Mouse (Mus musculus) midbrain, postnatal 0 days (tissue): ENCODE results near the gene Lrmda. TPM values are rescaled to one million over a fixed set of nuclear protein-coding genes. Genes with fewer than 3 reads are reported as not detected.
A peak's percentile ranks its signal among the peaks of the same experiment; 100 is the strongest.

Experiments
- ATAC-seq: fragments of 200-750 bp; cut with Nextera tagmentation; 2 replicates; pipeline ENCODE4 v1.8.0; 2017; ENCODE audit warnings: moderate number of reproducible peaks, mild to moderate bottlenecking, moderate TSS enrichment, moderate library complexity; ENCODE audit not compliant: low FRiP score
- DNase-seq: peaks from one replicate; pipeline ENCODE4 v3.0.0-alpha.2; 2015; ENCODE audit warnings: low spot score
- H3K27ac ChIP-seq: fragments of 300-500 bp; sonication (generic); 2 replicates; pipeline ENCODE4 v1.5.1; 2014; ENCODE audit warnings: low read depth, mild to moderate bottlenecking, low read length, mixed read lengths
- H3K27me3 ChIP-seq: fragments of 300-500 bp; sonication (generic); 2 replicates; pipeline ENCODE4 v1.6.1; 2014; ENCODE audit warnings: low read length, control low read depth, mixed read lengths; ENCODE audit not compliant: insufficient read depth
- H3K36me3 ChIP-seq: fragments of 300-500 bp; sonication (generic); 2 replicates; pipeline ENCODE4 v1.6.1; 2014; ENCODE audit warnings: low read length, control low read depth, mixed read lengths; ENCODE audit not compliant: insufficient read depth
- H3K4me1 ChIP-seq: fragments of 300-500 bp; sonication (generic); 2 replicates; pipeline ENCODE4 v1.6.1; 2014; ENCODE audit warnings: mild to moderate bottlenecking, control low read depth, antibody characterized with exemption, low read length, mixed read lengths; ENCODE audit not compliant: insufficient read depth
- H3K4me2 ChIP-seq: fragments of 300-500 bp; sonication (generic); 2 replicates; pipeline ENCODE4 v1.6.1; 2014; ENCODE audit warnings: low read depth, mild to moderate bottlenecking, low read length, mixed read lengths; ENCODE audit not compliant: poor library complexity, severe bottlenecking
- H3K4me3 ChIP-seq: fragments of 300-500 bp; sonication (generic); 2 replicates; pipeline ENCODE4 v1.5.1; 2014; ENCODE audit warnings: low read depth, mild to moderate bottlenecking, low read length, moderate library complexity
- H3K9ac ChIP-seq: fragments of 300-500 bp; sonication (generic); replicated peaks from 2 replicates; pipeline ENCODE4 v1.6.1; 2014; ENCODE audit warnings: mild to moderate bottlenecking, low read length, moderate library complexity, mixed read lengths; ENCODE audit not compliant: poor library complexity, severe bottlenecking
- H3K9me3 ChIP-seq: fragments of 300-500 bp; sonication (generic); 2 replicates; pipeline ENCODE4 v1.6.1; 2016; ENCODE audit warnings: low read length, control low read depth
- CTCF ChIP-seq: IDR thresholded peaks from 2 replicates; pipeline ENCODE4 v1.5.1; 2016; ENCODE audit warnings: antibody characterized with exemption, mild to moderate bottlenecking
- WGBS: fragments of 180-500 bp; shearing (Covaris S2); extraction: QIAGEN DNeasy Blood & Tissue Kit; methylation state at CpG from one replicate; pipeline ENCODE4 v1.1.7; 2014; 5-methylcytosine and 5-hydroxymethylcytosine counted together
- polyA plus RNA-seq: library from polyadenylated mRNA; unstranded; fragments of >200 nt; fragmentation: Nextera tagmentation; extraction: Ambion mirVana; gene quantifications from 2 replicates; pipeline ENCODE4 v1.2.1, GENCODE M21; 2015
- total RNA-seq: library from RNA; depleted of rRNA; stranded (reverse); fragments of >200 nt; gene quantifications from 2 replicates; pipeline ENCODE4 v1.2.3, GENCODE M21; 2014

Gene Lrmda
- total and polyA plus RNA-seq, 2 experiments from 2014 or later = 0.35 TPM; not detected in 1

DNA sequence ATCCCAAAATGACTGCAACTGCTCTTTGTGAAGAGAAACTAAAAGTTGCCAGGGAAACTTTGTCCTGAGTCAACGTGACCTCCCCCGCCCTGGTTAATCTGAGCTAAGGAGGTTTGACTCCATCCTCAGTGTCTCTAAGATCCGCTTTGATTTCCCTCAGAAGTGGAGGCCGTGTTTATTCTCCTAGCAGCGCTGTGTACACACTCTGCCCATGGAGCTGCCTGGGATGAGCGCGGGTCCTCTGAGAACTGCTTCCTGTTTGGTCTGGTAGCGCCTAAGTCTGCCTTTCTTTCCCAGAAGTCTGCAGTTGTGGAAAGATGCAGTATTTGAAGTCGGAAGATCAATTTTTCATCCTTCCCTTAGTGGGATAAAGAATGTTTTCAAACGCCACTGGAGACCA lies 268.7 kb downstream of the Lrmda start:
- Histone ChIP-seq H3K4me3 (no peak overlapping the region), H3K27ac (no peak overlapping the region), H3K9ac (no peak overlapping the region), H3K4me1 (no peaks in the 10 kb centered on the region), H3K4me2 (no peak overlapping the region), H3K27me3 (no peaks in the 10 kb centered on the region), H3K36me3 (no peaks in the 10 kb centered on the region), H3K9me3 (no peaks in the 10 kb centered on the region)
- DNase-seq = no peak
- no peak for ATAC-seq
- no peak for TF ChIP-seq CTCF
- WGBS = 45% methylated on average over 10 of the region's 10 CpGs

DNA sequence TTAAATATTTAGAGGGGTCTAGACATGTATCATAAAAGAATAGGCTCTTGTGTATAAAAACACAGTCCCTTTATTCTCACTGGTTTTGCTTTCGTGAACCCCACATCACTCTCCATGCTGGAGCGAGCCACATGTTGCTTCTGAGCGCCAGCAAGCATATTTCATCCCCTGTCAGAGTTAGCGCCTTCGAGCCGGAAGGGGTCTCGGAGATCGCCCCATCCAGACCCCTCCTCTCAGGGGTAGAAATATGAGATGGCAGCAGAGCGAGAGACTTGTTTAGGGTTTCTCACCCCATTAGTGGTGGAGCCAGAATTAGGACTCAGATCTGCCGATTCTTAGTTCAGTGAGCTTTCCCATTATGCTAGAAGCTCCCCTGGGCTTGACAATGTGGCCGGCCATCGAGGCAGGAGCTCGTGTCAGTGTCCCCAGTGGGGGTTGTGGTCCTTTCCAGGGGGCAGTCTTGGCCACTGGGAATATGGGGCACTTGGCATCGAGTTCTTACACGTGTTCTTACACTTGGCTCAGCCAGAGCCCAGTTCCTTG lies 269.9 kb downstream of the Lrmda start:
- ATAC-seq (no peak), DNase-seq (no peak)
- H3K36me3 ChIP-seq = no peaks in the 10 kb centered on the region
- no peak overlapping the region for H3K4me3 ChIP-seq
- 88% methylated on average over 15 of the region's 15 CpGs for WGBS
- H3K4me2 ChIP-seq = no peak overlapping the region
- H3K9me3 ChIP-seq = no peaks in the 10 kb centered on the region
- no peak overlapping the region for H3K27ac ChIP-seq
- TF ChIP-seq CTCF = no peak
- no peaks in the 10 kb centered on the region for H3K27me3 ChIP-seq
- H3K9ac ChIP-seq = no peak overlapping the region
- H3K4me1 ChIP-seq = no peaks in the 10 kb centered on the region

DNA sequence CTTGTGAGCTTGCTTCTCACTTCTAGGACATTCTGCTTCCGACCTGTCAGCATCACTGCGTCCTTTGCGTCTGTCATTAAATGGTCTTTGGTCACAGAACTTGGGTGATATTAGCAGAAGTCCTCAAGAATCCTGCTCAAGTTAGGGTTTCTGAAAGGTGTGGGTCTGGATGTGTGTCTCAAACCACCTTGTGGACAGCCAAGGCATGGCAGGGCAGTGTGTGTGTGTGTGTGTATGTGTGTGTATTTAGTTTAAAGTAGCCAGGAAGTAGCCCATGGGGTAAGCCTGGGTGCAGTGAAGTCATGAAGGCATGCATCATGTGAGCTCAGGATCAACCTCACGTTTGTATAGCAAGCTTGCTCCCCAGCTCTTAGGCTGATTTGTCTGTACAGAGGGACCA lies 274.9 kb downstream of the Lrmda start:
- Histone ChIP-seq H3K36me3 (no peaks in the 10 kb centered on the region), H3K4me1 (no peaks in the 10 kb centered on the region), H3K27me3 (no peaks in the 10 kb centered on the region), H3K27ac (no peak overlapping the region), H3K9me3 (no peaks in the 10 kb centered on the region), H3K4me3 (no peak overlapping the region), H3K4me2 (no peak overlapping the region), H3K9ac (no peak overlapping the region)
- DNase-seq (no peak), ATAC-seq (no peak)
- peak; percentile 29; the same call in 1 of the 2 replicates for TF ChIP-seq CTCF
- WGBS = 85% methylated on average over 4 of the region's 4 CpGs

DNA sequence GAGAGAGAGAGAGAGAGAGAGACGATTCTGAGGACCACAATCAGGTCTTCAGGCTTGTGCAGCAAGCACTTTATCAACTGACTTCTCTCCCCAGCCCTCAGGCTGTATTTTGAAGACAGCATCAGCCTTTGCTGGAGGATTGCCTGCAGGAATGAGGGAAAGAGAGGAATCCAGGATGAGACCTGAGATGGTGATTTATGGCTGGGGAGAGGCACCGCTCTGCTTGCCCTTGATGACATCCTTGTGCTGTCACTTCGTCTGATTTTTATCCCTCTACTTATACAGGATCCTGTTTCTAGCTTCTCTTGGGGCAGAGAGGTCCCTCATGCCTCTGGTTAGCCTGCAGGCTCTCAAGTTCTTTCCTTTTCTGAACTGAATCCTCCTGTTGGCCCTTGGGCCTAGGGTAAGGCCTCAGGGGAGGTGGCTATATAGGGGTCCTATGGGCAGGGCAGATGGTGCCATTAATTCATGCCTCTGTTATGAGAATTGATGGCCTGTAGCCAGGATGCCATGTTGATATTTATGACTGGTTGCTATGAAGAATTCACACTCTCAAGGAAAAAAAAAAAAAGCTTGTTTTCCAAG lies 277.2 kb downstream of the Lrmda start:
- no peak for DNase-seq
- TF ChIP-seq CTCF = no peak
- 75% methylated on average over 3 of the region's 3 CpGs for WGBS

DNA sequence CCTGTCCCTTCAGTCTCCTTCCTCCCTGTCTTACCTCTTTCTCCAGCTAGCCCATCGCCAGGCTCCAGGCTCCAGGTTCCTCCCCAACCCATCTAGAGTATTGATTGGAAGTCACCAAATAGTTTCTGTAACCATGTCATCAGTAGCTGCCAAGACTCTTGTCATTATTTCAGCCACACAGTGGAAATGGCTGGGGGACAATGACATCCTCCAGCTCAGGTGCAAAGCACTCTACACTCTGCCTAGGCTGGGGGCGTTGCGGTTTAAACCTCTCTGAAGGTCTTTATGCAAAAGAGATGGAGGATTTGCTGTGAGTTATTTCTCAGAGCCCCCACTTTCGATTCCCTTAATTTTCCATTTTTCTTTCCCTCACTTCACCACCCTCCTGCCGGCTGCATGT lies 287.2 kb downstream of the Lrmda start:
- no peak overlapping the region for H3K4me2 ChIP-seq
- no peak for TF ChIP-seq CTCF

More for the DNA sequence above, 277.2 kb downstream of the Lrmda start:
- no peak overlapping the region for H3K9ac ChIP-seq
- H3K27me3 ChIP-seq = no peaks in the 10 kb centered on the region
- H3K4me3 ChIP-seq = no peak overlapping the region
- no peak for ATAC-seq
- H3K4me2 ChIP-seq = no peak overlapping the region
- H3K4me1 ChIP-seq = no peaks in the 10 kb centered on the region
- no peaks in the 10 kb centered on the region for H3K9me3 ChIP-seq
- no peak overlapping the region for H3K27ac ChIP-seq
- no peaks in the 10 kb centered on the region for H3K36me3 ChIP-seq

DNA sequence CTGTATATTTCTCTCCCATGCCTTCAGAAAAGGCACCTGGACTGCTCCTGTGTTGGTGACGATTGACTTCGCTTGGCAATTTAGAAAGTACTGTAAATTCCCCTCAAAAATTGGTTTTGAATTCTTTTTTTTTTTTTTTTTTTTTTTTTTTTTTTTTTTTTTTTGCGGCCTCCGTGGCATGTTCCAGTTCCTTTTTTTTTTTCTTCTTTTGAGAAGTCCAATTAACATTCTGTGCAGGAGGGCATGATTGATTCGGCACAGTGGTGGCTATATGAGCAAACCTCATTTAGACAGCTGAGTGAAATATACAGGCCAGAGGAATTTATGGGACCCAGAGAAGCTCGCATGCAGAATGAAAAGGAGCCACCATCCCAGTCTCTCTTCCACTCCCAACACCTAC lies 288.5 kb downstream of the Lrmda start:
- TF ChIP-seq CTCF = no peak
- no peaks in the 10 kb centered on the region for H3K36me3 ChIP-seq
- H3K9ac ChIP-seq = no peak overlapping the region
- H3K4me2 ChIP-seq = no peak overlapping the region
- H3K27ac ChIP-seq = no peak overlapping the region
- DNase-seq = peak; percentile 37
- WGBS = 57% methylated on average over 6 of the region's 6 CpGs
- H3K4me1 ChIP-seq = no peaks in the 10 kb centered on the region
- no peak for ATAC-seq
- no peak overlapping the region for H3K4me3 ChIP-seq
- no peaks in the 10 kb centered on the region for H3K27me3 ChIP-seq
- H3K9me3 ChIP-seq = no peaks in the 10 kb centered on the region

More for the DNA sequence above, 287.2 kb downstream of the Lrmda start:
- DNase-seq (no peak), ATAC-seq (no peak)
- H3K36me3 ChIP-seq = no peaks in the 10 kb centered on the region
- no peak overlapping the region for H3K27ac ChIP-seq
- no peaks in the 10 kb centered on the region for H3K27me3 ChIP-seq
- H3K9ac ChIP-seq = no peak overlapping the region
- H3K9me3 ChIP-seq = no peaks in the 10 kb centered on the region
- H3K4me1 ChIP-seq = no peaks in the 10 kb centered on the region
- H3K4me3 ChIP-seq = no peak overlapping the region
- 63% methylated on average over 5 of the region's 5 CpGs for WGBS
